Mouse (Mus musculus) 3T3-L1 (cell line): ENCODE data around the gene Stum.
A peak's percentile ranks its signal among the peaks of the same experiment; 100 is the strongest.
"Not testable (repeated sequence)": the region's sequence is repeated elsewhere in the genome, so short reads cannot be mapped to it uniquely, and the experiment has no call there.

Experiments used
- DNase-seq: peaks from one replicate; pipeline ENCODE4 v3.0.0-alpha.2; 2015; ENCODE audit warnings: low read depth, low spot score

The Stum gene

DNA sequence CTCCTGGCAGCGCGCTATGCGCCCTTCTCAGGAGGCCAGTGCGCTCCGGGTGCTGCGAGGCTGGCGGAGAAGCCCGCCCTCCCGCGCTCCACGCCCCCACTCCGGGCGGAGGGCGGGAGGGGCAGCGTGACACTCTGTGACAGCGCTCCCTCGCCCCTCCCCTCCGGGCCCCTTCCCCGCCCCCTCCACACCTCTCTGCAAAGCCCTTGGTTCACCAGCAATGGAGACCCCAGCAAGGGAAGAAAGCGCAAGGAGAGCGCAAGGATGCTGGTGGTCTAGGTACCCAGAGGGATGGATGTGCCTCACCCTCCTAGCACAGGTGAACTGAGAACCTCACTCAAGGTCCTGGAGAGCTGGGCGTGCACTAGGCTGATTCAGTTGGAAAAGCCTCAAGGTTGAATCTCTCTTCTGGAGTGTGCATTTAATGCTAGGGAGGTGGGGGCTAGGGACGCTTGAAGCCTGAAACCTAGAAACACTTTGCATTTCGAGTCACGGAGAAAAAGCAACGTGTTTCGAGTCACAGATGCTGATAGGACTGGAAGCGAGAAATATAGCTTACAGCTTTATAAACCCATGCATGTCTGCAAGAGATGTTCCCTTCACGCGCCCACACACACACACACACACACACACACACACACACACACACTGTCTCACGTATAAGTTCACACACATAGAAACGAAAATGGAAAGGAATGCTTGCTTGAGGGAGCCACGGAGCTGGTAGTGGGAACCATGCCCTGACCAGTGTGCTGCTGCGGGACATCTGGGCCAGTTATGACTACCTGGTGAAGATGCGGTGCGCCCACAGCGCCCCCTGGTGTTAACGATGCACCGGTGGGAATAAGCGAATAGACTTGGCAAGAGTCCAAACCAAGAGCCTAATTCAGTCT, at the start of gene Stum:
Gene Stum, minus strand, starts transcription at position 106 of the 893 bp plus-strand sequence.
- peak; percentile 34 for DNase-seq

DNA sequence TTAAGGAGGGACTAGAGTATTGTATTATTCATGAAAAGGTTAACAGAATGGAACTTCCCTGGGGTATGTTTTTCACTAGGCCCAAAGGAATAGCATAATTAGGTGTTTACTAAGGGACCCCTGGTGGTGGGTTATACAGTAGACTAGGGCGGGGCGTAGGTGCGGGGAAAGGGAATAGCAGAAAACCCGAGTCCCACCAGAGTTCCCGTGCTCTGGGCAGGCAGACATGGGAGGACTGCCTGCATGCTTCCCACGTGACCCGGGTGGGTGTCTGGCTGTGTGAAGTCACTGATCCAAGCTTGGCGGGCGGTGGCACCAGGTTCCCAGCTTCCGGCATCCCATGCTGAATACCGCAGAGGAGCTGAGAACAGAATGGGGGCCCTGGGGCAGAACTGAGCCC, 49.4 kb upstream of the Stum start:
- no peak for DNase-seq

DNA sequence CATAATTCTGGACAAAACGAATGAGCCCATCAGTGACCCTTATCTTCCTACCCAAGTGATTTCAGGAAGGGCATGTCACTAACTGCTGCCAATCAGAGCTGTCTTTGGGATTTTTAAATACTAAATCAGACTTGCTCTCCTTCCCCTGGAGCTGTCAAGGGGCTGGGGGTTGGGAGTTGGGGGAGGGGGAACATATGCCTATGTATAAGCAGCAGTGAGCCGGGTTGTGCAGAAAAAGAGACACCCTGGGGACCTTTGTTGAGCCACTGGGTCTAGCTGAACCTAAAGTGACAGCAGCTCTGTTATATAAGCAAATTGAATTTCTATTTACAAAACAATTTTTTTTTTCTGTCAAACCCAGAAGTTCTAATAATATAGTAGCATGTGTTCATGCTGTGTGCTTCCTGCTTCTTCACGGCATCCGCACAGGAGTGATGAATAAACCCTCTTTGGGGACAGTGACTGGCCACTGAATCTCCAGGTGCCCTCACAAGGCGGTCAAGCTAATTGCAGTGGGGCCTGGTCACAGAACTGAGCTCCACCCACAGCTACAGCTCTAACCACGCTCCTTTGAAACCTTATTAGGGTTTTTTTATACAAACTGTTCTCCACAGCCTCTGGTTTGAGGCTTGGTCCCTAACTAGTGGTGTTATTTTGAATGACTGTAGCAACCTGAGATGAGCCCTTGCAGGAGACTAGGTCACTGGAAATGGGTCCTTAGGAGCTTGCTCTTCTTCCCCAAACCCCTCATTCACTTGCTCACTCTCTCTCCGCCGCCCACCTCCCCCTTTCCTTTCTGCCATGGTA, 47.4 kb upstream of the Stum start:
- no peak for DNase-seq

DNA sequence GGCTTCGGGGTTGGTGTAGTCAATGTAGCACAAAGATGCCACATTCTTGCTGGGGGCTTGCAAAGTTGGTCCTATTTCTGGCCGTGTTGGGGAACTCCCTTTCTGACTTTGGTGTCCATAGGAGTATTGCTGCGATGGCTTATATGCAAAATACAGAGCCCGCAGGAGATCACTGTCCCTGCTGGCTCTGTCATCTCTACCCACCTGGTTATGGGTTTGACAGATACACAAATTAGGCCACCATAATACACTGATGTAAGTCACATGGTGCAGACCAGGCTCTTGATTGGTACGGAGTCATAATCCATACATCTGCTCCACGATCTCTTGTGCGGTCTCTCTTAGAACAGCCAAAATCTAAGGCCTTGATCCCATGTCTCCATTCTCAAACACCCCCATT, 46.5 kb upstream of the Stum start:
- no peak for DNase-seq

DNA sequence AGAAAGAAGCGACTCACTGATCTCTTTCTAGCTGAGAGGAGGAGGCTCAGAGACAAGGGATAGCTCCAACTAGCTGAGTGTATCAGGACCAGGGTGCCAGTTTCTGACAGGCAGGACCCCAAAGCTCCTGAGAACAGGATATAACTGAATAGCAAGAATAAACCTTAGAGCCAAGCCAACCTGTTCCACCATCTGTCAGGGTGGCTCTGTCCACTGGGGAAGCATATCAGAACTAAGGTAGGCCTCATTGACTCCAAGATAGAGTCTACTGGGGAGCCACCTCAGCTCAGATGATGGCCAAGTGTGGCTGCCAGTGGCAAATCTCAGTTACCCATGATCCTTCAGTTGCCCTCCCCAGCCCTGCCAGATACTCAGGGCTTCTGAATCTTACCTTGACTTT, 42.0 kb upstream of the Stum start:
- no peak for DNase-seq

DNA sequence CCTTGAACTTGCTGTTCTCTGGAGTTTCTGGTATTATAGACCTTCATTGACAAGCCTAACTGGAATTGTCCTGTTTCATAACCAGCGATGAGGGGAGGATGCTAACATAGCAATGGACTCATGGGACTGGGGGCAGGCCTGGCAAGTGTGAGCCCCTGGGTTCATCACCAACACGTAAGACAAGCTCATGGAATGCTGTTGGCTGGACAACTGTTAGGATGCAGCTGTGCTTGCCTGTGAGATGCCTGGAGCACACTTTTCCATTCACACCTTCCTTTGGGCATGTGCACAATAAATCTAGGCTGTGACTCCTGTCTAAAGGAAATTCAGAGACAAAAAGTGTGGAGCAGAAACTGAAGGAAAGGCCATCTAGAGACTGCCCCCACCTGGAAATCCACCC, 40.0 kb upstream of the Stum start:
- DNase-seq: no peak

DNA sequence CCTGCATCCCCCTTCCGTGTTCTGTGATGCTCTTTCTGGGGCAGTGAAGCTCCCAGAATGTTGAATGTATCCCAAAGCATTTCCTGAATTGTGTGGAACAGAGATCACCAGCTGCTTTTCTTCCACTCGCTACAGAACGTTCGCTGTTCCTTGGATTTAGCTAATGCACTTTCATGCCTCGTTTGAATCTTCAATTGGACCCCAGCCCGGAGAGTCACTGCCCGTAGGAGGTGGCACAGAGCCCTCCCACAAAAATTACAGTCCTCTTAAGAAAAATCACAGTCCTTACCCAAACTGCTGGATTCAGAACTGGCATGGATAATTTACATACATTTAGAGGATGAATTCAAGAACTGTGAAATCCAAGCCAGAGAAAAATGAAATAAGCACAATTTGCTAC, 36.9 kb upstream of the Stum start:
- no peak for DNase-seq

DNA sequence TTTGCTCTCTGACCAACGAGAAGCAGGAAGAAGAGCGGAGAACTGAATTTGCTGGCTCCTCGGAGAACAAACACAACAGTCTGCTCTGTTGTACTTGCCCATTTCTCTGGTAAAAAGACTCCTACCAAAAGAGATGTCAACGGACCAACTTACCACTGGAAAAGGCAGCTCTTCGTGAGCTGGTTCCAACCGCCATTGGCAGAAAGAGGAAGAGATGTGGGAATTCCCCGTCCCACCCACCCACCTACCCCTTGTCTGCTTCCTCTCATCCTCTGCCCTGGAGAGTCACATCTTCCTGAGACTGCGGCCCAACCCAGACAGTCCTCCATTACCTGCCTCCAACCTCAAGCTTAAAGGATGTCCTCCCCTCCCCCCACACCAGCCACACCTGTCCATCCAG, 36.2 kb upstream of the Stum start:
- no peak for DNase-seq

DNA sequence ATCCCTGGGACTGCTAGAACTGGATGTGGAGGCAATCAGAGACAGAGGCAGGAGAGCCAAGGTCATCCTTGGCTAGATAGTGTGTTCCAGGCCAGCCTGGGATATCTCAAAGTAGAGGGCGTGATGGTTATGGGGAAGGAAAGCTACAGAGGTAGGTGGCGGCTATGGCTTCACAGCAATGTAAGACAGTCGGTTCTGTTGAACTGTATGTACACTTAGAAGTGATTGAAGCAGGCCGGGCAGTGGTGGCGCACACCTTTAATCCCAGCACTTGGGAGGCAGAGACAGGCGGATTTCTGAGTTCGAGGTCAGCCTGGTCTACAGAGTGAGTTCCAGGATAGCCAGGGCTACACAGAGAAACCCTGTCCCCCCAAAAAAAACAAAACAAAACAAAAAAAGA, 35.6 kb upstream of the Stum start:
- not testable (repeated sequence) for DNase-seq

DNA sequence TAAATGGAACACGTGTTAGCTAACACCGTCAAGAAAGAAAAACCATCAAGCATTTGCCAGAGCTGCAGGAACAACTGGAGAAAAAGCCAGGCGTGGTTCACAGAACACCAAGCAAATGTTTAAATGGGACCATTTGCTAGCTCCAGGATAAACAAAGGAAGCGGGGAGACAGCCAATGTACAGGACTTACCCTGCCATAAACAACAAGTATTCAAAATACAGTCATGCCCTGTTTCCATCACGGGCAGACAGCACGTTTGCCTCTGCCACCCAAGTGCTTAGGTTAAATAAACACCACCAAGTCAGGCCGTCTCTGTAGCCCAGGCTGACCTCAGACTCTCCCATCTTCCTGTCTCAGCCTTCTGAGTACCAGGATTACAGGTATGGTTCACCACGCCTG, 35.1 kb upstream of the Stum start:
- DNase-seq: no peak

DNA sequence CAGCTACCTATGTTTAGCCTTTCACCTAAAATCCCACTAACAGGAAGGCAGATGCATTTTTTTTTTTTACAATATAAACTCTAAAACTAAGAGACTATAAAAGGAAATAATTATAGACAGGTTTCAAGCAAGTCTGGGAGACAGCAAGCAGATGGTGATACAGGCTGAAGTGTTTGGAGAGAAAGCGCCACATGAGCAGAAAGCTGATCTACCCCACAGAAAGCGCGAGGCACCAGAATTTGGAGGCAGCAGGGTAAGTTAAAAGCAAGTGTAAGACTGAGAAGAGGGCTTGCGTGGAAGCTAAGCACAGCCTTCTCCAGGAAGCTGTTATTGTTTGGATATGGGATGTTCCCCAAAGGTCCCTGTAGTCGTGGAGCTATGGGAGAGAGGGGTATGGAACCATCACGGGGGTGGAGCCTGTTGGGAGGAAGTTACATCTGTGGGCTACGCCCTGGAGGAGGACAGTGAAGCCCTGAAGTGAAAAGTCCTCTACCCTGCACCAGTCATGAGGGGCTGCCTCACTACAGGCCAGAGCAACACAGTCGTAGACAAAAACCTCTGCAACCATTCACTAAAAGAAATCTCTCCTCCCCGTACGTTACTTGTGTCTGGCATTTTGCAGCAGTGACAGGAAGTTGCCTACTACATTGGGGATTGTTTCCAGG, 34.2 kb upstream of the Stum start:
- no peak for DNase-seq

DNA sequence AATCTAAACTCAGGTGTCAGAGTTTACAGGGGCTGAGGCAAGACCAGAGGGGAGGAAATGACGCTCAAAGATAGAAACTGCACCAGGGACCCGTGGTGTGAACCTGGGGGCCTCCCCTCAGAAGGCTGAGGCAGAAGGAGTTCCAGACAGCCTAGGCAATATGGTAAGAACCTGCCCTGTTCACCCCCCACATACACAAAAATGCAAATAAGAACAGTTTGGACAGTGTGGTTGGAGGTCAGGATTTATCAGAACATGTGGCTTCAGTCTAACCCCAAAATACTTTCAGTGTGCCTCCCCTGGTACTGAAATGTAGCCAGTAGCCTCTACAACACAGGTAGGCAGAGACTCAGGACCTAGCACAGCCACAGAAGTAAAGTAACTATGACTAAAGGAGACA, 30.8 kb upstream of the Stum start:
- DNase-seq: no peak

DNA sequence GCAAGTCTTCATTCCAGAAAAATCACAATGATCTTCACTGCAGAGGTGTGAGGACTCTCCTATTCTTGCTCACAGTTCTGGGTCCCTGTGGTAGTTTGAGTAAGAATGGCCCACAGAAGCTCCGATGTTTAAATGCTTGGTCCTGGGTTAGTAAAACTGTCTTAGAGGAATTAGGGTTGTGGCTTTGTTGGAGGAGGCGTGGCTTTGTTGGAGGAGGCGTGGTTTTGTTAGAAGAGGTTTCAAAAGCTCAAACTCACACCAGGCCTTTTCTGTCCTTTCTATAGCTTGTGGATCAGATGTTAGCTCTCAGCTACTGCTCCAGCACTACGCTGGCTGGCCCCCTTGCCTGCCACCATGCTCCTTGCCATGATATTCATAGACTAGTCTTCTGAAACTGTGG, 27.6 kb upstream of the Stum start:
- DNase-seq: no peak

DNA sequence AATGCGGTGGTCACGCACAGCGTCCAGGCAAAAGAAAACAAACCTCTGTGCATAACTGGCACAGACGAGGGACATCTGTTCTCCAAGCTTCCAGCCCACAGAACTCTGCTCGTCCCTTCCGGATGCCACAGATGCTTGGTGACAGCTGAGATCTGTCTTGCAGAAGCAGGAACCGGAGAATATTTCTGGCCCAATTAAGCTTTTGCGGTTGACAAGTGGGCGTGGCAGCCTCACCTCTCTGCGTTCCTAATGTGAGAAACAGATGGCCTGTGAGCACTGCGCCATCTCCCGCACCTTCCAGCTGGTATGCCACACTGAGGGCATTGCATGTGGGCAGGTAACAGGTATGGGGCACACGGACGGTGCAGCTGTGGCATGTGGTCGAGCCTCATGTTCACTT, 27.1 kb upstream of the Stum start:
- DNase-seq: no peak

DNA sequence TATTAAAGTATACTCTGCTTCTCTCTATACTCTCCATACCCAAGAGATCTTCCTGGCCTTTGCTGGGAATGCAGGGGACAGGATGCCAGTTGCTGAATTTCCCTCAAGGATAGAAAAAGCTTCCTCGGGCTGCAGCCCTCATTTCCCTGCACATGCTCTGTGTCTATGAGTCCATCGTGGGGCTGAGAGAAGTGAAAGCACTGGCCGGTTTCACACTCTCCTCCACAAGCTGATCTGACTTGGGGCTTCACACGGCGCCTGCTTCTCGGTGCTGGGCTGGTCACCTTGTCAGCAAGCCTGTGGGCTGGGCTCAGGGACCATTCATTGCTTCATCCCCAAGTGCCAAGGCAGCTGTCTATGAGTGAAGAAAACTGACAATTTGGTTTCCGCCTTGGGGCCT, 25.4 kb upstream of the Stum start:
- DNase-seq: no peak

DNA sequence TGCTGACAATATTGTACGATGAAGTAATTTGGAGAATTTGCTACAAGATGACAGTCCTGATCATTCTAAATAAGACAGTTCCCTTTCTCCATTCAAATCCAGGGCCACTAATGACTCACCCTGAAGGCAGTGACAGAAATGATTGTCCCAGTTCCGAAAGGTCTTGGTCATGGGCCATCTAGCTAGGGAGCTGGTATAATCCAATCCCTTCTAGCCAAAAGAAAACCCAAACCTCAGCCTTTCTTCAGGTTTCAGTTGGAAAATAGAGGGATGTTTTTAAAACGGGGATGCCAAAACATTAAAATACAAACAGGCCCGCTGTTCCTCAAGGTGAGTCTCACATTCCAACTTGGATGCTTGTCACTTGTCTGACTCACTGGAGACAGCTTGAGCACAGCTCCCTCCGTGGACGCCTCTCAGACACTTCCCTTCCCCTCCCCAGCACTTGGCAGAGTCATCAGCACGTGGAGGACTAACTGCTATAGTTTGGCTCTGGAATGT, 24.0 kb upstream of the Stum start:
- peak; percentile 27 for DNase-seq

DNA sequence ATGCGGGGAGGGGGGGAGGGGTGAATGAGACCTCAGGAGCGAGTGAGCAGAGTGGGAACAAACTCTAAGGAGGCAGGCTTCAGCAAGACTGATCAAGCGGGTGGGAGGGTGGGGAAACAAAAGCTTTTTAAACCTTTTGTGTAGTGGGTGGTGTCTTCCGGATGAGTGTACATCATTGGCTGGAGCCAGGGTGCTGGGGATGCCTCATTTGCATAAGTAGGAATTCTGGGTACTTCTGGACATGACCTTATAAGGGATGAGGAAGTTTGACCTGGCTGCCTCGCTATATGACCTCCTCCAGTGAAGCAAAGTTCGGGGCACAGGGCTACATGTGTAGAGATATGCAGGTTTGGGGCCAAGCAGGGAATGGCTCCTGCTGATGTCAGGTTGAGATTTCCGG, 23.0 kb upstream of the Stum start:
- DNase-seq: no peak

DNA sequence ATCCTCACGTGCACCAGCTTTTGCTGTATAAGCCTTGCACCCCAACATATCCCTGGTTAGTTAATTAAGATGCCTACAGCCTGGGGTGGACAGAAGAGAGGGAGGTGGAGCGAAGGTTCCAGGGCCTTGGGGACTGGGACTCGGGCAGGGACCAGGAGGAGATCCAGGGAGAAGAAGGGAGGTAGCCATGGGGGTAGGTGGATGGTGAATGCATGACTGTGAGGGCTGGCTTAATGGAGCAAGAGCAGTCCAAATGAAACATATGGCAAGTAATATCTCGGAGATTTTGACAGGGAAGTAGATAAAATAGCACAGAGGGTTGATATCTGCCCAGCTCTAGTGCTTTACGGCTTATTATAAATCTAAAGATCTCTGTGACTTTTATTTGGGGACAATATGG, 21.6 kb upstream of the Stum start:
- DNase-seq: no peak

DNA sequence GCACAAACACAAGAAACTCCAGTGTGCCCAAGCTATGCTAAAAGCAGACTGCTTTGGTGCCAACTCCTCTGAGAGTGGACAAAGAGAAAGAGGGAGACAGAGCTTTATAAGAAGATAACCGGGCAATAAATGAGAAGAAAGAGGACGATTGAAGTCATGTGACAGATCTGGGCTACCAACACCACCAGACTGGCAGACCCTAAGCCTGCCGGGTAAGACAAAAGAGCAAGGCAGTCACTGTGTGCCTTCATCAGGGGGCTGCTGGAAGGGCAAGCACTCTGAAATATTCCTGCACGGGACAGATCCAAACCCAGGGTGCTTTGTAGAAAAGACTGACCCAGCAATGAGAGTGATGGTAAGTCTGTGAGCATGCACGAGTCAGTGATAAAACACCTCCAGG, 20.2 kb upstream of the Stum start:
- no peak for DNase-seq

DNA sequence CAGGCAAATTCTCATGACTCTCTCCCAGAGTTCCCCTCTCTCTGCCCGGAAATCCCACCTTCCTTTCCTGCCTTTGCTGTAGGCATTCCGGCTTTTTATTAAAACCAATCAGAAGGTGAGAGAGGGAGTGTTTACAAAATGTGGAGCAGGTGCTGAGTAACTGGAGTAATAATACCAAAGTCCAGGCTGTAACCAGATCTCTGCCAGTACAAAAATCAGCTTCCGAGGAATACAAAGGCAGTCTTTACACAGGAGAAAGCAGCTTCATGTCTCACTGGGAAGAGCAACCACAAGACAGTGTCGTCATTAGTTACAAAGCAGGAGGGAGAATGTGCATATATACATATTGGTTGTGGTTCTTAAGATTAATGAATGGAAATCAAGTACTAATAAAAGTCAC, 19.3 kb upstream of the Stum start:
- no peak for DNase-seq

DNA sequence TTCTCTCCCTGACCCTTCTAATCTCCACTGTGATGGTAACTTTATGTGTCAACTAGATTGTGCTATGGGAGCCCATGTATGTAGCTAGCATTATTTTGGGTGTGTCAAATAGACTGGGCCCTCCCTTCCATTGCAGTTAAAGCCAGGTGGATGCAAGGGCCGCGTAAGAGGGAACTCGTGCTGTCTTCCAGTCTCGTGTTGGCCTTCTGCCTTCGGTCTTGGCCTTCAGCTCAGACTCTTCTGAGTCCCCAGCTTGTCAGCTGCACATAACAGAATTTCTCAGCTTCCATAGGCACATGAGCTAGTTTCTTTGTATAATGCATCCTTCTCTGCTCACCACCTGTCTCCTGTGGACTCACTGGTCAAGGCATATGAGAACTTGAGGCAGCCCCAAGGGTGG, 17.3 kb upstream of the Stum start:
- no peak for DNase-seq

DNA sequence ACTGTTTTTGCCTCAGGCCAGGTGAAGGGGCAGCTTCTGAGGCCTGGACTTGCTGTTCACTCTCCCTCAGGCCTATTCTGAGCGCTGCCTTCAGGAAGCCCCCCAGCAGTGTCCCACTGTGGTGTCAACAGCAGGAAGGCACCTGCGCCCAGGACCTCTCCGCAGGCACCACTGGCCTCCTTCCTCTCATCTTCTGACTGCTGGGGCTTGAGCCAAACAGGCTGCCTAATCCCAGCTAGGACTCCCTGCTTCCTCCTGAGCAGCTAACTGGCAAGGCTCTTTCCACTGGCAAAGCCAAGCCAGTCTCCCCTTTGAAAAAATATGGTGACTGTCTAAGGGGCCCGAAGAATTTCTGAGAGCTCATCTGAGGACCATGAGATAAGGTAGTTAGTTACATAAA, 16.9 kb upstream of the Stum start:
- DNase-seq: no peak
